In the genomic region with DNA sequence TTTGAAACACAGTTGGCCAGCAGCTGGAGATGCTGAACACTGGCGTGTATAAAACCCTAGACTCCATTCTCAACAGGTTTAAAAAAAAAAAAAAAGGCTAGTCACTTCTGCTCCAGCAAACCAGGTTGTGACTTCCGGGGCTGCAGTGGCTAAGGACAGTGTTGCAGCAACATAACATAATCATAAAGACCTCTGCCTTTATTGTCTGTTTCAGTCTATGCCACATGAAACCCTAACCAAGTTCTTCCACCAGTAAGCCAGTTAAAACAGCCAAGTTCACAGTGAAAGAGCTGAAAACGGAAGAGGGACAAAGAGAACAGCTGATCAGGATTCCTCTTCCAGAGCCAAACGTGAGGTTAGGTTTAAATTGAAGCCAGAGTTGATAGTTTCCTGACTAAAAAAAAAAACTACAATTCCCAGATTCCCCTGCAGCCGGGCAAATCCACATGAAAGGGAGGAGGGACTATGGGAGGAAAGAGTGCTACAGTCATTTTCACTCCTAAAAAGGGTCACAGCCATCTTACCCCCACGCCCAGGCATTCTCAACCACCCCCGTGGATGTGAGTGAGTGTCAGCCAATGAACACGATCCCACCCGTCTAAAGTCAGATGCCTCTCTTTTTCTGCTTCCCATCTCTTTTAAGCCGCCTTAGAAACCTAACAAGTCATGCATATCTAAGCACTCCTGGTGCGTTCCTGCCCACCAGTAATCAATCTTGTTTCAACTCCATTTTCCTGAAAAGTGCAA, we compare ENCODE assay signal across 8 mouse cellular contexts.
DNase-seq lines count a peak whose midpoint lies in the region; ATAC-seq and TF ChIP-seq lines count a peak whose summit lies in the region.

No protein-coding gene starts in this region.

- no peaks in the 10 kb centered on the region for H3K27me3 ChIP-seq in forebrain, embryonic 11.5 days (ENCODE audit: control insufficient read depth, insufficient read depth, low read length)

- TF ChIP-seq CTCF in lung, adult 2 months (IDR thresholded peaks at IDR 0.05; ENCODE audit: insufficient read depth, low read length) = no peak
- TF ChIP-seq CTCF in olfactory bulb, adult 2 months (IDR thresholded peaks at IDR 0.05; ENCODE audit: insufficient read depth, low read depth, low read length) = no peak

- H3K9me3 ChIP-seq in forebrain, embryonic 11.5 days (ENCODE audit: control insufficient read depth, low read length) = no peaks in the 10 kb centered on the region

- H3K4me2 ChIP-seq in forebrain, embryonic 11.5 days (ENCODE audit: low read depth, low read length, severe bottlenecking) = peak overlapping the region; percentile 60; the same call in 1 of the 2 replicates

- WGBS in forebrain, embryonic 11.5 days = 14% methylated on average over 11 of the region's 11 CpGs
- WGBS in lung, adult 2 months = 15% methylated on average over 11 of the region's 11 CpGs
- 12% methylated on average over 11 of the region's 11 CpGs for WGBS in olfactory bulb, adult 2 months

- intact Hi-C loops in heart, postnatal 36 days (cut with DNase I) = loop anchor here (5.0 kb wide), 1 partner anchor 99 kb away; no protein-coding TSS in a partner anchor

- H3K4me1 ChIP-seq in forebrain, embryonic 11.5 days (replicated peaks; ENCODE audit: control insufficient read depth, insufficient read depth, low read length) = no peaks in the 10 kb centered on the region
- H3K4me1 ChIP-seq in lung, adult 2 months (ENCODE audit: control insufficient read depth, insufficient read depth, low read length) = no peaks in the 10 kb centered on the region
- no peaks in the 10 kb centered on the region for H3K4me1 ChIP-seq in olfactory bulb, adult 2 months (ENCODE audit: control insufficient read depth, insufficient read depth, low read length)

- H3K36me3 ChIP-seq in forebrain, embryonic 11.5 days (ENCODE audit: control insufficient read depth, insufficient read depth, low read length) = no peaks in the 10 kb centered on the region

- peak; percentile 92 for DNase-seq in ES-CJ7 (ENCODE audit: low read depth, low spot score)
- peak; percentile 43 for DNase-seq in brain, embryonic 18.5 days (ENCODE audit: low read depth, low spot score)
- DNase-seq in forebrain, embryonic 11.5 days (ENCODE audit: low spot score) = no peak
- DNase-seq in heart, postnatal 36 days = peak; percentile 33 to 41
- DNase-seq in layer of hippocampus, adult 8-10 months (ENCODE audit: low spot score in 2 of 2) = peak; percentile 17 to 32
- DNase-seq in lung, adult 2 months = peak; percentile 28
- no peak for DNase-seq in spleen, adult 18-20 months

- TF ChIP-seq POLR2A in lung, adult 2 months (IDR thresholded peaks at IDR 0.05; ENCODE audit: borderline replicate concordance, extremely low read depth, low read depth, low read length) = no peak
- TF ChIP-seq POLR2A in olfactory bulb, adult 2 months (IDR thresholded peaks at IDR 0.05; ENCODE audit: insufficient read depth, low read depth, low read length) = no peak; the same call in 1 of the 2 replicates

- peak overlapping the region; percentile 36 for H3K4me3 ChIP-seq in forebrain, embryonic 11.5 days (ENCODE audit: low read depth, low read length)
- H3K4me3 ChIP-seq in lung, adult 2 months (replicated peaks; ENCODE audit: extremely low read depth, low read depth, low read length) = peak overlapping the region; percentile 84
- peak overlapping the region; percentile 67 for H3K4me3 ChIP-seq in olfactory bulb, adult 2 months (ENCODE audit: insufficient read depth, low read depth, low read length)

- peak; percentile 77 for ATAC-seq in forebrain, embryonic 11.5 days (replicated peaks; ENCODE audit: low FRiP score)

- H3K27ac ChIP-seq in forebrain, embryonic 11.5 days (ENCODE audit: low read depth, low read length) = no peak overlapping the region; the same call in 1 of the 2 replicates
- H3K27ac ChIP-seq in olfactory bulb, adult 2 months (ENCODE audit: insufficient read depth, low read depth, low read length) = no peak overlapping the region

- H3K9ac ChIP-seq in forebrain, embryonic 11.5 days (ENCODE audit: low read length) = peak overlapping the region; percentile 59

Comparison
In these comparisons a context has a peak if more than half of its experiments do, and no peak if none do; other contexts are left out.
1. DNase-seq: peak in ES-CJ7 (single experiment), brain, embryonic 18.5 days (single experiment), heart, postnatal 36 days (2 of 2), layer of hippocampus, adult 8-10 months (2 of 2) and lung, adult 2 months (single experiment); none in forebrain, embryonic 11.5 days (single experiment) and spleen, adult 18-20 months (0 of 2).
2. Peak in every context shown above with its lines, with median percentiles within 50 percentile points of each other: H3K4me3 ChIP-seq.